Mouse (Mus musculus) limb, embryonic 14.5 days (tissue): ENCODE data around the gene Nt5m. TPM values are rescaled to one million over a fixed set of nuclear protein-coding genes. Genes with fewer than 3 reads are reported as not detected.
A peak's percentile ranks its signal among the peaks of the same experiment; 100 is the strongest.

Source experiments
- ATAC-seq: fragments of 200-750 bp; cut with Nextera tagmentation; 2 replicates; pipeline ENCODE4 v1.8.0; 2017; ENCODE audit warnings: low read depth, moderate number of reproducible peaks, moderate TSS enrichment; ENCODE audit not compliant: low FRiP score
- DNase-seq: peaks from one replicate; pipeline ENCODE4 v3.0.0-alpha.2; 2015; ENCODE audit warnings: low spot score
- H3K27ac ChIP-seq: fragments of 300-500 bp; sonication (generic); replicated peaks from 2 replicates; pipeline ENCODE4 v1.5.1; 2014; ENCODE audit warnings: low read depth, mild to moderate bottlenecking, low read length, moderate library complexity, mixed read lengths
- H3K27me3 ChIP-seq: fragments of 300-500 bp; sonication (generic); 2 replicates; pipeline ENCODE4 v1.6.1; 2014; ENCODE audit warnings: low read length, mixed read lengths; ENCODE audit not compliant: control insufficient read depth, insufficient read depth
- H3K36me3 ChIP-seq: fragments of 300-500 bp; sonication (generic); 2 replicates; pipeline ENCODE4 v1.6.1; 2014; ENCODE audit warnings: mild to moderate bottlenecking, low read length, moderate library complexity, mixed read lengths; ENCODE audit not compliant: control insufficient read depth, insufficient read depth
- H3K4me1 ChIP-seq: fragments of 300-500 bp; sonication (generic); 2 replicates; pipeline ENCODE4 v1.6.1; 2014; ENCODE audit warnings: antibody characterized with exemption, low read length, mixed read lengths; ENCODE audit not compliant: control insufficient read depth, insufficient read depth
- H3K4me2 ChIP-seq: fragments of 300-500 bp; sonication (generic); replicated peaks from 2 replicates; pipeline ENCODE4 v1.6.1; 2014; ENCODE audit warnings: low read depth, mild to moderate bottlenecking, low read length, moderate library complexity; ENCODE audit not compliant: severe bottlenecking
- H3K4me3 ChIP-seq: fragments of 300-500 bp; sonication (generic); replicated peaks from 2 replicates; pipeline ENCODE4 v1.5.1; 2014; ENCODE audit warnings: low read length
- H3K9ac ChIP-seq: fragments of 300-500 bp; sonication (generic); 2 replicates; pipeline ENCODE4 v1.6.1; 2014; ENCODE audit warnings: mild to moderate bottlenecking, low read depth, low read length, moderate library complexity; ENCODE audit not compliant: severe bottlenecking
- H3K9me3 ChIP-seq: fragments of 300-500 bp; sonication (generic); 2 replicates; pipeline ENCODE4 v1.6.1; 2016; ENCODE audit warnings: low read length; ENCODE audit not compliant: control insufficient read depth
- POLR2A ChIP-seq: fragments of 200-500 bp; IDR thresholded peaks from 2 replicates; pipeline ENCODE4 v1.8.0; 2012; ENCODE audit warnings: inconsistent platforms, mild to moderate bottlenecking, moderate library complexity, borderline replicate concordance; ENCODE audit not compliant: insufficient read depth, insufficient read length; ENCODE audit errors: extremely low read depth
- WGBS: fragments of 180-500 bp; shearing (Covaris S2); extraction: QIAGEN DNeasy Blood & Tissue Kit; methylation state at CpG from one replicate; pipeline ENCODE4 v1.1.7; 2014; 5-methylcytosine and 5-hydroxymethylcytosine counted together
- polyA plus RNA-seq, 2 experiments: library from polyadenylated mRNA; depleted of rRNA in 1 of 2; stranded (reverse) in 1 of 2; unstranded in 1 of 2; fragments of >200 nt; fragmentation: Nextera tagmentation in 1 of 2; extraction: Ambion mirVana in 1 of 2; gene quantifications; 2 replicates each; pipeline versions ENCODE4 v1.2.1 to v1.2.3; 2012 to 2014

Nt5m gene
- polyA plus RNA-seq, 2 experiments: 39.7 to 41.9 TPM

- Histone ChIP-seq H3K27me3 (no peaks in the 10 kb centered on the region), H3K36me3 (no peaks in the 10 kb centered on the region), H3K9me3 (no peaks in the 10 kb centered on the region), H3K4me1 (no peaks in the 10 kb centered on the region), H3K4me3 (no peak overlapping the region), H3K27ac (no peak overlapping the region), H3K4me2 (no peak overlapping the region), H3K9ac (no peak overlapping the region)
- WGBS: 61% methylated on average over 11 of the region's 11 CpGs
- no peak for ATAC-seq
- TF ChIP-seq POLR2A: no peak
- DNase-seq: no peak
These were observed 58.8 kb downstream of the Nt5m start for GRCm38 (mm10) chr11:59897981-59898599.

GRCm38 (mm10) chr11:59899711-59900685 is 60.8 kb downstream of the Nt5m start:
- no peak for TF ChIP-seq POLR2A
- WGBS: 55% methylated on average over 13 of the region's 13 CpGs
- no peaks in the 10 kb centered on the region for H3K27me3 ChIP-seq
- no peaks in the 10 kb centered on the region for H3K36me3 ChIP-seq
- no peak overlapping the region for H3K9ac ChIP-seq
- H3K4me3 ChIP-seq: no peak overlapping the region
- DNase-seq (peak; percentile 4), ATAC-seq (no peak)
- no peaks in the 10 kb centered on the region for H3K4me1 ChIP-seq
- H3K9me3 ChIP-seq: no peaks in the 10 kb centered on the region
- H3K27ac ChIP-seq: no peak overlapping the region
- no peak overlapping the region for H3K4me2 ChIP-seq

- WGBS: 89% methylated on average over 1 of the region's 1 CpGs
- H3K4me2 ChIP-seq: no peak overlapping the region
- H3K36me3 ChIP-seq: no peaks in the 10 kb centered on the region
- ATAC-seq: no peak
- no peaks in the 10 kb centered on the region for H3K9me3 ChIP-seq
- H3K9ac ChIP-seq: no peak overlapping the region
- DNase-seq: no peak
- H3K4me1 ChIP-seq: no peaks in the 10 kb centered on the region
- H3K27ac ChIP-seq: no peak overlapping the region
- H3K27me3 ChIP-seq: no peaks in the 10 kb centered on the region
- no peak overlapping the region for H3K4me3 ChIP-seq
- TF ChIP-seq POLR2A: no peak
These were observed 61.7 kb downstream of the Nt5m start for GRCm38 (mm10) chr11:59900995-59901394.

- no peak overlapping the region for H3K27ac ChIP-seq
- H3K9me3 ChIP-seq: no peaks in the 10 kb centered on the region
- H3K27me3 ChIP-seq: no peaks in the 10 kb centered on the region
- no peak overlapping the region for H3K9ac ChIP-seq
- H3K4me2 ChIP-seq: no peak overlapping the region
- no peaks in the 10 kb centered on the region for H3K36me3 ChIP-seq
- ATAC-seq (no peak), DNase-seq (no peak)
- WGBS: 66% methylated on average over 8 of the region's 8 CpGs
- no peak for TF ChIP-seq POLR2A
- no peak overlapping the region for H3K4me3 ChIP-seq
- no peaks in the 10 kb centered on the region for H3K4me1 ChIP-seq
These were observed 62.9 kb downstream of the Nt5m start for GRCm38 (mm10) chr11:59902045-59902726.

- Histone ChIP-seq H3K9me3 (no peaks in the 10 kb centered on the region), H3K27me3 (no peaks in the 10 kb centered on the region), H3K36me3 (no peaks in the 10 kb centered on the region), H3K4me1 (no peaks in the 10 kb centered on the region), H3K27ac (no peak overlapping the region), H3K4me3 (no peak overlapping the region), H3K4me2 (no peak overlapping the region), H3K9ac (no peak overlapping the region)
- no peak for TF ChIP-seq POLR2A
- no peak for DNase-seq
- 86% methylated on average over 6 of the region's 6 CpGs for WGBS
- no peak for ATAC-seq
These were observed 67.4 kb downstream of the Nt5m start for GRCm38 (mm10) chr11:59906521-59907123.
